17 mouse cellular contexts compared by ENCODE assay signal in genomic region chr17:24048053-24048452, GRCm38 (mm10). TPM values are rescaled to one million over a fixed set of nuclear protein-coding genes. Genes with fewer than 3 reads are reported as not detected.
DNase-seq lines count a peak whose midpoint lies in the region.
"Had no signal": no experiment of that assay in that cellular context is flagged by ENCODE, and none has a peak within 500 bp of the region (broad histone marks: within the 10 kb centered on the region; RNA-seq: fewer than 3 reads in every experiment).

No protein-coding gene starts in this region.

- peak; percentile 15 for DNase-seq in adrenal gland, postnatal 10 days
- DNase-seq in adrenal gland, adult (ENCODE audit: inconsistent age in 2 of 2, low spot score in 1 of 2) = no peak
- peak; percentile 21 for DNase-seq in kidney, adult 9 months
- no peak for DNase-seq in kidney, postnatal 25 days
- peak; percentile 10 to 20 for DNase-seq in lung, adult 18-20 months
- no peak for DNase-seq in lung, postnatal 4 days
- no peak for DNase-seq in yolk sac, embryonic 10.5 days (ENCODE audit: low spot score)
- DNase-seq: B cell, adult 2 months; cerebellum, adult 11-12 months; cerebellum, adult 9-10 months; cerebellum, postnatal 25 days; gastrocnemius, postnatal 10 days; heart, adult 2 months; heart, postnatal 14 days had no signal

RNA-seq across cellular contexts. Expression of gene Prss27, which starts 10.1 kb away (rescaled TPM):
- under 1 TPM; 0.70 to 0.99 TPM for total RNA-seq in adrenal gland, postnatal 10 days (2021)
- total RNA-seq: G1E; gastrocnemius, postnatal 10 days; gastrocnemius, postnatal 4 days; heart, adult 2 months; heart, postnatal 14 days had no signal

RNA-seq across cellular contexts. Expression of gene Kctd5, which starts 25.2 kb away (rescaled TPM):
- total RNA-seq in adrenal gland, postnatal 10 days (2021) = 10 to 100 TPM; 19.1 to 23.0 TPM

RNA-seq across cellular contexts. Expression of gene Prss22, which starts 50.2 kb away (rescaled TPM):
- not detected for total RNA-seq in adrenal gland, postnatal 10 days (2021)
- total RNA-seq: adrenal gland, postnatal 14 days; G1E; gastrocnemius, postnatal 10 days; gastrocnemius, postnatal 4 days; heart, adult 2 months; heart, postnatal 14 days had no signal

Comparison
In these comparisons a context has a peak if more than half of its experiments do, and no peak if none do; other contexts are left out.
1. DNase-seq: peak in adrenal gland, postnatal 10 days (single experiment), kidney, adult 9 months (single experiment) and lung, adult 18-20 months (2 of 2); none in adrenal gland, adult (0 of 2), kidney, postnatal 25 days (0 of 2), lung, postnatal 4 days (0 of 2) and yolk sac, embryonic 10.5 days (single experiment).